Mouse (Mus musculus) forebrain, embryonic 10.5 days (tissue): ENCODE results near the gene Ccser1. TPM values are rescaled to one million over a fixed set of nuclear protein-coding genes. Genes with fewer than 3 reads are reported as not detected.
A peak's percentile ranks its signal among the peaks of the same experiment; 100 is the strongest.
"Not testable (repeated sequence)": the region's sequence is repeated elsewhere in the genome, so short reads cannot be mapped to it uniquely, and the experiment has no call there.

Experiments
- DNase-seq: peaks from one replicate; pipeline ENCODE4 v3.0.0-alpha.2; 2017; ENCODE audit warnings: low spot score; ENCODE audit errors: extremely low spot score
- H3K27ac ChIP-seq: fragments of 300-500 bp; sonication (generic); 2 replicates; pipeline ENCODE4 v1.5.1; 2016; ENCODE audit warnings: mild to moderate bottlenecking
- H3K27me3 ChIP-seq: fragments of 300-500 bp; sonication (generic); 2 replicates; pipeline ENCODE4 v1.6.1; 2016; ENCODE audit warnings: mild to moderate bottlenecking; ENCODE audit not compliant: poor library complexity, severe bottlenecking
- H3K36me3 ChIP-seq: fragments of 300-500 bp; sonication (generic); replicated peaks from 2 replicates; pipeline ENCODE4 v1.6.1; 2016; ENCODE audit warnings: mild to moderate bottlenecking, moderate library complexity
- H3K4me1 ChIP-seq: fragments of 300-500 bp; sonication (generic); 2 replicates; pipeline ENCODE4 v1.6.1; 2016
- H3K4me3 ChIP-seq: fragments of 300-500 bp; sonication (generic); 2 replicates; pipeline ENCODE4 v1.5.1; 2016; ENCODE audit warnings: mild to moderate bottlenecking, moderate library complexity
- H3K9me3 ChIP-seq: fragments of 300-500 bp; sonication (generic); 2 replicates; pipeline ENCODE4 v1.6.1; 2016; ENCODE audit warnings: mild to moderate bottlenecking, moderate library complexity
- WGBS: fragments of 180-500 bp; shearing (Covaris S2); methylation state at CpG from one replicate; pipeline ENCODE4 v1.1.7; 2016; 5-methylcytosine and 5-hydroxymethylcytosine counted together
- polyA plus RNA-seq: library from polyadenylated mRNA; unstranded; fragments of >200 nt; fragmentation: Nextera tagmentation; extraction: Ambion mirVana; gene quantifications from 2 replicates; pipeline ENCODE4 v1.2.1, GENCODE M21; 2016

The Ccser1 gene
- polyA plus RNA-seq, 1 experiment from 2014 or later: 3.7 TPM

GRCm38 (mm10) chr6:61233548-61234187 lies 53.5 kb downstream of the Ccser1 start:
- Histone ChIP-seq H3K9me3 (no peaks in the 10 kb centered on the region), H3K27me3 (no peaks in the 10 kb centered on the region), H3K36me3 (no peaks in the 10 kb centered on the region), H3K4me1 (peaks cover 27% of the 10 kb centered on the region), H3K27ac (0 out of 2 replicates have a peak overlapping the region, but pooled peaks have one; percentile 4), H3K4me3 (no peak overlapping the region)
- no peak for DNase-seq
- WGBS: 33% methylated on average over 5 of the region's 5 CpGs

- 89% methylated on average over 2 of the region's 2 CpGs for WGBS
Measured at GRCm38 (mm10) chr6:61240618-61241017, 60.5 kb downstream of the Ccser1 start.

GRCm38 (mm10) chr6:61242556-61242955 lies 62.4 kb downstream of the Ccser1 start:
- 90% methylated on average over 3 of the region's 3 CpGs for WGBS
- H3K4me1 ChIP-seq: no peaks in the 10 kb centered on the region; the same call in 1 of the 2 replicates
- no peaks in the 10 kb centered on the region for H3K36me3 ChIP-seq
- H3K27me3 ChIP-seq: no peaks in the 10 kb centered on the region
- H3K9me3 ChIP-seq: no peaks in the 10 kb centered on the region
- no peak overlapping the region for H3K4me3 ChIP-seq
- H3K27ac ChIP-seq: no peak overlapping the region
- DNase-seq: no peak

More at GRCm38 (mm10) chr6:61240618-61241017, 60.5 kb downstream of the Ccser1 start:
- Histone ChIP-seq H3K27ac (no peak overlapping the region), H3K4me3 (no peak overlapping the region), H3K27me3 (no peaks in the 10 kb centered on the region), H3K4me1 (no peaks in the 10 kb centered on the region; the same call in 1 of the 2 replicates), H3K36me3 (no peaks in the 10 kb centered on the region), H3K9me3 (no peaks in the 10 kb centered on the region)
- no peak for DNase-seq

DNA sequence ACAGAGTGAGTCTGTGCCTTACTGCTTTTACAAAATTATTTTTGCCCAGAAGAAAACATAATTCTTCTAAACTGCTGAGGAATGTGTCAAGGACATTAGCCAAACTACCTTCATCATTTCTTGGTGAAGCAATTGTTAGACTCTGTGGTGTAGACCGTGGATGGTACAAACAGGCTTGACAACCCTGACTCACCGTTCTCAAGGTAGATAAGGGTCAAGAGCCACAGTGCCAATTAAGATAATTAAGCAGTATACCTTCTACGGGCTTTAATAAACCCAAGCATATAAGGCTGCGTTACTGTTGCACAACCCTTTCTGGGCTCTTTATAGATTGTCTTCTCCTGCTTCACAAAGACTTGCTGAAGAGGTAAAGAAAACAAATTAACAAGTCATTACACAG lies 66.4 kb downstream of the Ccser1 start:
- Histone ChIP-seq H3K4me1 (no peaks in the 10 kb centered on the region; the same call in 1 of the 2 replicates), H3K4me3 (no peak overlapping the region), H3K36me3 (no peaks in the 10 kb centered on the region), H3K27me3 (no peaks in the 10 kb centered on the region), H3K27ac (no peak overlapping the region), H3K9me3 (no peaks in the 10 kb centered on the region)
- DNase-seq: no peak
- WGBS: 87% methylated on average over 4 of the region's 4 CpGs

- Histone ChIP-seq H3K36me3 (no peaks in the 10 kb centered on the region), H3K4me1 (no peaks in the 10 kb centered on the region; the same call in 1 of the 2 replicates), H3K4me3 (no peak overlapping the region), H3K27me3 (no peaks in the 10 kb centered on the region), H3K9me3 (no peaks in the 10 kb centered on the region), H3K27ac (no peak overlapping the region)
- DNase-seq: no peak
- 89% methylated on average over 4 of the region's 4 CpGs for WGBS
Measured at GRCm38 (mm10) chr6:61247842-61248472, 67.8 kb downstream of the Ccser1 start.

GRCm38 (mm10) chr6:61248700-61249099 lies 68.6 kb downstream of the Ccser1 start:
- H3K27me3 ChIP-seq: no peaks in the 10 kb centered on the region
- no peak overlapping the region for H3K27ac ChIP-seq
- no peak for DNase-seq
- no peaks in the 10 kb centered on the region for H3K36me3 ChIP-seq
- H3K4me3 ChIP-seq: no peak overlapping the region
- WGBS: 75% methylated on average over 2 of the region's 2 CpGs
- no peaks in the 10 kb centered on the region; the same call in 1 of the 2 replicates for H3K4me1 ChIP-seq
- no peaks in the 10 kb centered on the region for H3K9me3 ChIP-seq

DNA sequence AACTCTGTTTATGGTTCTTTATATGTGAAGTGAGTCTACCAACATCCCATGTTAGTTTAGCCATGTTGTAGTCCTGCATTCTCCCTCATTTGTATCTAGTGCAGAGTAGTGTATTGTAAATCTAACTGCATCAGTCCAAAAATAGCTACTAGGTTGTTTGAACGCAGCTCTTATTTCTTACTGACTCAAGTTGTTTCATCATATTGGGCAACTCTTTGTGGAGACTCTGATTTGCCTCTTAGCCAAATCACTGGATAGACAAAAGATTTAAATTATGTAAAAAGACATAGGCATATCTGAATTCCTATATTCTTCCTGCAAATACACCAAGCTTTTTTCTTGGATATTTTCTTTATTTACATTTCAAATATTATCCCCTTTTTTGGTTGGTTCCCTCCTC lies 71.1 kb downstream of the Ccser1 start:
- Histone ChIP-seq H3K27ac (no peak overlapping the region), H3K4me3 (no peak overlapping the region), H3K4me1 (no peaks in the 10 kb centered on the region), H3K36me3 (no peaks in the 10 kb centered on the region), H3K9me3 (no peaks in the 10 kb centered on the region), H3K27me3 (no peaks in the 10 kb centered on the region)
- 90% methylated on average over 1 of the region's 1 CpGs for WGBS
- DNase-seq: no peak

DNA sequence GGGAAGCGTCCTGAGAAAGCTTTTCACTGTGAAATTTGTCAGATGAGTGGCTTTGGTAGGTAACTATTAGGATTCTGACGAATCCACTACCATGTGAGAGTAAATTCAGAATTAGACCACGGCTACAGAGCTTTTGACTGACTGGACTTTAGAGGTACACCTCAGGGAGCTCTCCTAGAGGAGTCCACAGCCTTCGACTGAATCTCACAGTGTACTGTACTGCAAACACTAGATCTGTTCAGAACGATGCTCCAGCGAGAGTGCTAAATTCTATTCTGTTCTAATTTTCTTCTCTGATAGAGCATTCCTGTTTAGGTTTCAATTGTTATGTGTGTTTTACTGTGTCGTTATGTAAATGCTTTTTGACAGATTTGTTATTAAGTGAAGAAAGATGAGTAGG lies 72.8 kb downstream of the Ccser1 start:
- Histone ChIP-seq H3K9me3 (no peaks in the 10 kb centered on the region), H3K36me3 (no peaks in the 10 kb centered on the region), H3K4me1 (no peaks in the 10 kb centered on the region), H3K4me3 (no peak overlapping the region), H3K27ac (no peak overlapping the region), H3K27me3 (no peaks in the 10 kb centered on the region)
- no peak for DNase-seq
- WGBS: 86% methylated on average over 7 of the region's 7 CpGs

DNA sequence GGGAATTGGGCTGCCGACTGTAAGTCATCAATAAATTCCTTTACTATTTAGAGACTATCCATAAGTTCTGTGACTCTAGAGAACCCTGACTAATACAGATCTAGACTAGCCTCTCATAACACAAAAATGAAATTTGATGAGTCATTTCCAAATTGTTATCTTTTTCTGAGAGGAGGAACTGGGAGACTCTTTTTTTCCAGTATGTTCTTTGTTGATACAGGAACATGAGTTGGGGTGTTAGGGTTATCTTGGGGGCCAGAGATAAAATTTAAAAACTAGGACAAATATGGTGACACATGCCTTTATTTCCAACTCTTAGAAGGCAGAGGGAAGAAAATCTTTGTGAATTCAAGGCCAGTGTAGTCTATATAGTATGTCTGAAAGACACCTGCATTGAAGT lies 75.8 kb downstream of the Ccser1 start:
- H3K36me3 ChIP-seq, DNase-seq, H3K4me3 ChIP-seq, H3K27me3 ChIP-seq, H3K4me1 ChIP-seq, H3K27ac ChIP-seq, H3K9me3 ChIP-seq: not testable (repeated sequence)
- WGBS: 100% methylated on average over 1 of the region's 1 CpGs

DNA sequence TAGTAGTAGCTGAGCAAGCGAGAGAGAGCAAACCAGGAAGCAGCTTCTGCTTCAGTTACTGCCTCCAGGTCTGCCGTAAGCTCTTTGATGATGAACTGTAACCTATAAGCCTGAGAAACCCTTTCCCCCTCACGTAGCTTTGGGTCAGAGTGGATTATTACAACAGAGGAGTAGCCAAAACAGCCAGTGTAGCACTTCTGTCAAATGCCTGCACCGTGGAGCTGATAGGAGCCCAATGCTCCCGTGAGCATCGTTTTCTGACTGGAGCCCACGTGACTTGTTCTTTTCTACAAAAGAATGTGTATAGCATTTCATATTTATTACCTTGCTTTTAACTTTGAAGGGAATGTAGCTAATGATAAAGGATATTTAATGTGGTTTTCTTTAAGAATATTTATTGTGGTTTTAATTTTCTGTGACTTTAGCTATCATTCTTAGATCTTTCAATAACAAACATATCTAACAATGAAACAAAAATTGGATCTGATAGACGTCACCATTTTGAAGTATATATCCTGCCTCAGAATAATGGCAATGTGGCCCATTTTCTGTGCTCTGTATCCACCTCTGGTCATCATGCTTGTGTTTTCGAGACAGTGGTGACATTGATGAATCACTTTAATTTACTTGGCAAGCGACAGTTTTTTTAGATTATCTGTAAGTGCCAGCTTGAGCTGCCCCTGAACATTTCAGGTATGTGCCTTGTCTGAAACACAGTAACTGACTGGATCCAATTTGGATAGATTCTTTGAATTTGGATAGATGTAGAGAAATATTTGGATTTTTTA lies 78.9 kb downstream of the Ccser1 start:
- H3K27me3 ChIP-seq: no peaks in the 10 kb centered on the region
- H3K36me3 ChIP-seq: no peaks in the 10 kb centered on the region
- WGBS: 85% methylated on average over 10 of the region's 10 CpGs
- no peaks in the 10 kb centered on the region for H3K9me3 ChIP-seq
- no peak for DNase-seq
- H3K4me3 ChIP-seq: no peak overlapping the region
- peaks cover 19% of the 10 kb centered on the region for H3K4me1 ChIP-seq
- H3K27ac ChIP-seq: no peak overlapping the region

GRCm38 (mm10) chr6:61261381-61261780 lies 81.3 kb downstream of the Ccser1 start:
- WGBS: 96% methylated on average over 3 of the region's 3 CpGs
- H3K9me3 ChIP-seq: no peaks in the 10 kb centered on the region
- H3K36me3 ChIP-seq: no peaks in the 10 kb centered on the region
- H3K4me3 ChIP-seq: no peak overlapping the region
- no peaks in the 10 kb centered on the region for H3K27me3 ChIP-seq
- peaks cover 19% of the 10 kb centered on the region for H3K4me1 ChIP-seq
- no peak for DNase-seq
- no peak overlapping the region for H3K27ac ChIP-seq

GRCm38 (mm10) chr6:61262448-61262847 lies 82.3 kb downstream of the Ccser1 start:
- Histone ChIP-seq H3K9me3 (no peaks in the 10 kb centered on the region), H3K4me3 (no peak overlapping the region), H3K36me3 (no peaks in the 10 kb centered on the region), H3K27me3 (no peaks in the 10 kb centered on the region), H3K27ac (peak overlapping the region; percentile 59), H3K4me1 (peaks cover 19% of the 10 kb centered on the region)
- WGBS: 83% methylated on average over 1 of the region's 1 CpGs
- DNase-seq: no peak

- H3K4me1 ChIP-seq: peaks cover 19% of the 10 kb centered on the region
Measured at GRCm38 (mm10) chr6:61263291-61263690, 83.2 kb downstream of the Ccser1 start.

More at GRCm38 (mm10) chr6:61263291-61263690, 83.2 kb downstream of the Ccser1 start:
- Histone ChIP-seq H3K9me3 (no peaks in the 10 kb centered on the region), H3K4me3 (no peak overlapping the region), H3K36me3 (no peaks in the 10 kb centered on the region), H3K27me3 (no peaks in the 10 kb centered on the region), H3K27ac (no peak overlapping the region)
- WGBS: 22% methylated on average over 1 of the region's 1 CpGs
- DNase-seq: no peak
